ENCODE assay signal across 9 mouse cellular contexts in the genomic region with DNA sequence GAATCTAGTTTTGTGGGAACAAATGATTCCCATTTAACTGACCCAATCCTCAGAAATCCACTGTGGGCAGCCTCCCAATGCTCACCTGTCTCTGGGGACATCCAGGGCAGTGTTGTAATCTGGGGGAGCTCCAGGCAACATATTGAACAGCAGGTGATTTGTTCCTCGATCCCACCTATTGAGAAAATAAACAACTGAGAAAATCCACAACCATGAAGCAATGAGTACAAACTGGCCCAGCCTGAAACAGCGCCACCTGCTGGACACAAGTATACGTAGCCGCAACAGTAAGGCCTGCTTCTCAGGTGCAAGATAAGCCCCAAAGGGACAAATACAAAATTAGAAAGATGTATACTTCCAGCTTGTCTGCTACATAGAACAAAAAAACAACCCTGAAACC. TPM values are rescaled to one million over a fixed set of nuclear protein-coding genes. Genes with fewer than 3 reads are reported as not detected.
A peak's percentile ranks its signal among the peaks of the same experiment; 100 is the strongest.
DNase-seq lines count a peak whose midpoint lies in the region; ATAC-seq and TF ChIP-seq lines count a peak whose summit lies in the region.
"Had no signal": no experiment of that assay in that cellular context is flagged by ENCODE, and none has a peak within 500 bp of the region (broad histone marks: within the 10 kb centered on the region; RNA-seq: fewer than 3 reads in every experiment).

No protein-coding gene starts in this region.

- H3K27me3 ChIP-seq in heart, postnatal 0 days (ENCODE audit: control insufficient read depth, insufficient read depth, low read length) = no peaks in the 10 kb centered on the region
- H3K27me3 ChIP-seq in heart, embryonic 10.5 days (ENCODE audit: insufficient read depth, poor library complexity, severe bottlenecking) = no peaks in the 10 kb centered on the region
- H3K27me3 ChIP-seq in hindbrain, postnatal 0 days (ENCODE audit: insufficient read depth, low read length) = no peaks in the 10 kb centered on the region
- H3K27me3 ChIP-seq: lung, embryonic 15.5 days had no signal

- no peak for DNase-seq in heart, postnatal 0 days (ENCODE audit: low spot score)
- DNase-seq in heart, embryonic 10.5 days (ENCODE audit: low spot score) = no peak
- DNase-seq in 416B (ENCODE audit: low read depth) (peak; percentile 66), MEL-GATA-1-ER (ENCODE audit: extremely low read depth, low read depth) (peak; percentile 29)
- DNase-seq in cerebellum, postnatal 10 days = peak; percentile 83 to 89
- peak; percentile 81 for DNase-seq in hindbrain, postnatal 0 days (ENCODE audit: low spot score)
- DNase-seq in thymus, postnatal 0 days (ENCODE audit: low spot score) = peak; percentile 66

- no peak for TF ChIP-seq EP300 in heart, postnatal 0 days (IDR thresholded peaks at IDR 0.05; ENCODE audit: low read depth)

- H3K4me1 ChIP-seq in heart, postnatal 0 days (ENCODE audit: control insufficient read depth, insufficient read depth) = no peaks in the 10 kb centered on the region
- H3K4me1 ChIP-seq in heart, embryonic 10.5 days = no peaks in the 10 kb centered on the region
- H3K4me1 ChIP-seq in hindbrain, postnatal 0 days (ENCODE audit: insufficient read depth, low read length) = no peaks in the 10 kb centered on the region
- H3K4me1 ChIP-seq: lung, embryonic 15.5 days had no signal

- no peak overlapping the region for H3K4me2 ChIP-seq in heart, postnatal 0 days (ENCODE audit: low read depth, low read length)
- no peak overlapping the region for H3K4me2 ChIP-seq in hindbrain, postnatal 0 days (ENCODE audit: low read depth, low read length)
- H3K4me2 ChIP-seq: lung, embryonic 15.5 days had no signal

- peaks cover 56% of the 10 kb centered on the region for H3K36me3 ChIP-seq in heart, postnatal 0 days (replicated peaks; ENCODE audit: control insufficient read depth, insufficient read depth, low read length)
- H3K36me3 ChIP-seq in heart, embryonic 10.5 days = peaks cover 60% of the 10 kb centered on the region
- H3K36me3 ChIP-seq in hindbrain, postnatal 0 days (ENCODE audit: insufficient read depth, low read length) = peaks cover 23% of the 10 kb centered on the region; the same call in 1 of the 2 replicates

- 39% methylated on average over 4 of the region's 4 CpGs for WGBS in heart, postnatal 0 days
- WGBS in heart, embryonic 10.5 days = 37% methylated on average over 4 of the region's 4 CpGs
- 20% methylated on average over 4 of the region's 4 CpGs for WGBS in hindbrain, postnatal 0 days

- H3K4me3 ChIP-seq in heart, postnatal 0 days (ENCODE audit: low read depth, low read length) = no peak overlapping the region
- H3K4me3 ChIP-seq in heart, embryonic 10.5 days = no peak overlapping the region
- no peak overlapping the region for H3K4me3 ChIP-seq in hindbrain, postnatal 0 days (ENCODE audit: low read length)
- H3K4me3 ChIP-seq: lung, embryonic 15.5 days had no signal

- H3K27ac ChIP-seq in heart, postnatal 0 days (ENCODE audit: low read depth) = no peak overlapping the region
- H3K27ac ChIP-seq in heart, embryonic 10.5 days = no peak overlapping the region
- H3K27ac ChIP-seq in hindbrain, postnatal 0 days = no peak overlapping the region
- H3K27ac ChIP-seq: lung, embryonic 15.5 days had no signal

- peak; percentile 82 for TF ChIP-seq CTCF in heart, postnatal 0 days (IDR thresholded peaks at IDR 0.05; ENCODE audit: low read depth)
- TF ChIP-seq CTCF in hindbrain, postnatal 0 days (IDR thresholded peaks at IDR 0.05; ENCODE audit: low read depth) = peak; percentile 90

- H3K9me3 ChIP-seq in heart, postnatal 0 days (replicated peaks; ENCODE audit: control insufficient read depth, low read length) = no peaks in the 10 kb centered on the region
- H3K9me3 ChIP-seq in heart, embryonic 10.5 days = no peaks in the 10 kb centered on the region
- H3K9me3 ChIP-seq in hindbrain, postnatal 0 days (ENCODE audit: low read length) = no peaks in the 10 kb centered on the region
- H3K9me3 ChIP-seq: lung, embryonic 15.5 days had no signal

- ATAC-seq in heart, postnatal 0 days (ENCODE audit: insufficient read depth, low read depth) = no peak
- peak; percentile 55; the same call in 1 of the 2 replicates for ATAC-seq in hindbrain, postnatal 0 days
- peak; percentile 85 for ATAC-seq in megakaryocyte progenitor cell, adult 5-6 weeks (replicated peaks; ENCODE audit: poor library complexity)

- H3K9ac ChIP-seq in heart, postnatal 0 days (replicated peaks; ENCODE audit: low read depth, low read length) = no peak overlapping the region
- H3K9ac ChIP-seq in hindbrain, postnatal 0 days (replicated peaks; ENCODE audit: low read length) = no peak overlapping the region
- H3K9ac ChIP-seq: lung, embryonic 15.5 days had no signal

RNA-seq across cellular contexts. Expression of gene Ext2, which starts 10.6 kb away (rescaled TPM):
- 32.8 TPM in 2 replicates for total RNA-seq in heart, postnatal 0 days (2014; rRNA removed; ENCODE audit: low replicate concordance)
- polyA plus RNA-seq in heart, postnatal 0 days (2015; fragmentation: Nextera tagmentation; extraction: Ambion mirVana) = 38.2 and 40.3 TPM in 2 replicates
- polyA plus RNA-seq in heart, embryonic 10.5 days (2016; fragmentation: Nextera tagmentation; extraction: Ambion mirVana) = 82.8 and 83.0 TPM in 2 replicates
- 34.9 and 37.8 TPM in 2 replicates for total RNA-seq in hindbrain, postnatal 0 days (2014; rRNA removed)
- polyA plus RNA-seq in hindbrain, postnatal 0 days (2015; fragmentation: Nextera tagmentation; extraction: Ambion mirVana) = 69.8 and 70.3 TPM in 2 replicates
- total RNA-seq in megakaryocyte progenitor cell, adult 5-6 weeks (2015) = 40.6 and 41.3 TPM in 2 replicates
- 26.1 and 28.7 TPM in 2 replicates for total RNA-seq in megakaryocyte progenitor cell, adult 5-6 weeks (2017)
- polyA plus RNA-seq in thymus, postnatal 0 days (2015; fragmentation: Nextera tagmentation; extraction: Ambion mirVana) = 48.3 and 49.5 TPM in 2 replicates

RNA-seq across cellular contexts. Expression of gene Accs, which starts 37.9 kb away (rescaled TPM):
- total RNA-seq in heart, postnatal 0 days (2014; rRNA removed; ENCODE audit: low replicate concordance) = 8.4 and 42.5 TPM in 2 replicates
- polyA plus RNA-seq in heart, postnatal 0 days (2015; fragmentation: Nextera tagmentation; extraction: Ambion mirVana) = 6.1 and 6.2 TPM in 2 replicates
- polyA plus RNA-seq in heart, embryonic 10.5 days (2016; fragmentation: Nextera tagmentation; extraction: Ambion mirVana) = 7.9 and 8.3 TPM in 2 replicates
- total RNA-seq in hindbrain, postnatal 0 days (2014; rRNA removed) = 12.0 and 19.1 TPM in 2 replicates
- polyA plus RNA-seq in hindbrain, postnatal 0 days (2015; fragmentation: Nextera tagmentation; extraction: Ambion mirVana) = 6.5 and 6.6 TPM in 2 replicates
- 11.0 and 12.1 TPM in 2 replicates for total RNA-seq in megakaryocyte progenitor cell, adult 5-6 weeks (2015)
- total RNA-seq in megakaryocyte progenitor cell, adult 5-6 weeks (2017) = 11.3 and 16.5 TPM in 2 replicates
- 5.7 and 7.7 TPM in 2 replicates for polyA plus RNA-seq in thymus, postnatal 0 days (2015; fragmentation: Nextera tagmentation; extraction: Ambion mirVana)

RNA-seq across cellular contexts. Expression of gene Accsl, which starts 57.1 kb away (rescaled TPM):
- total RNA-seq in heart, postnatal 0 days (2014; rRNA removed; ENCODE audit: low replicate concordance) = not detected in 2 replicates
- 0.08 TPM in 1 of 2 replicates, not detected in the other for polyA plus RNA-seq in heart, postnatal 0 days (2015; fragmentation: Nextera tagmentation; extraction: Ambion mirVana)
- polyA plus RNA-seq in heart, embryonic 10.5 days (2016; fragmentation: Nextera tagmentation; extraction: Ambion mirVana) = 0.12 TPM in 1 of 2 replicates, not detected in the other
- not detected in 2 replicates for total RNA-seq in hindbrain, postnatal 0 days (2014; rRNA removed)
- 0.30 and 0.39 TPM in 2 replicates for polyA plus RNA-seq in hindbrain, postnatal 0 days (2015; fragmentation: Nextera tagmentation; extraction: Ambion mirVana)
- not detected in 2 replicates for total RNA-seq in megakaryocyte progenitor cell, adult 5-6 weeks (2015)
- not detected in 2 replicates for total RNA-seq in megakaryocyte progenitor cell, adult 5-6 weeks (2017)
- 0.12 and 0.23 TPM in 2 replicates for polyA plus RNA-seq in thymus, postnatal 0 days (2015; fragmentation: Nextera tagmentation; extraction: Ambion mirVana)

Comparison
In these comparisons a context has a peak if more than half of its experiments do, and no peak if none do; other contexts are left out.
1. DNase-seq: peak in 416B (single experiment), MEL-GATA-1-ER (single experiment), cerebellum, postnatal 10 days (2 of 2), hindbrain, postnatal 0 days (single experiment) and thymus, postnatal 0 days (single experiment); none in heart, postnatal 0 days (single experiment) and heart, embryonic 10.5 days (single experiment).